Mouse (Mus musculus) forebrain, embryonic 14.5 days (tissue): ENCODE results near the gene Cib4. TPM values are rescaled to one million over a fixed set of nuclear protein-coding genes. Genes with fewer than 3 reads are reported as not detected.

Experiments used
- ATAC-seq: fragments of 200-750 bp; cut with Nextera tagmentation; 2 replicates; pipeline ENCODE4 v1.8.0; 2017; ENCODE audit warnings: mild to moderate bottlenecking, moderate library complexity
- DNase-seq: peaks from one replicate; pipeline ENCODE4 v3.0.0-alpha.2; 2015; ENCODE audit warnings: low spot score
- H3K27ac ChIP-seq: fragments of 300-500 bp; sonication (generic); 2 replicates; pipeline ENCODE4 v1.5.1; 2014; ENCODE audit warnings: low read depth, mild to moderate bottlenecking, control low read depth, low read length, moderate library complexity
- H3K27me3 ChIP-seq: fragments of 300-500 bp; sonication (generic); replicated peaks from 2 replicates; pipeline ENCODE4 v1.6.1; 2014; ENCODE audit warnings: low read length, control low read depth, mixed read lengths; ENCODE audit not compliant: control insufficient read depth, insufficient read depth
- H3K36me3 ChIP-seq: fragments of 300-500 bp; sonication (generic); 2 replicates; pipeline ENCODE4 v1.6.1; 2014; ENCODE audit warnings: low read length, control low read depth; ENCODE audit not compliant: control insufficient read depth, insufficient read depth
- H3K4me1 ChIP-seq: fragments of 300-500 bp; sonication (generic); 2 replicates; pipeline ENCODE4 v1.6.1; 2014; ENCODE audit warnings: antibody characterized with exemption, low read length, control low read depth; ENCODE audit not compliant: control insufficient read depth, insufficient read depth
- H3K4me2 ChIP-seq: fragments of 300-500 bp; sonication (generic); 2 replicates; pipeline ENCODE4 v1.6.1; 2014; ENCODE audit warnings: mild to moderate bottlenecking, control low read depth, low read length
- H3K4me3 ChIP-seq: fragments of 300-500 bp; sonication (generic); 2 replicates; pipeline ENCODE4 v1.5.1; 2014; ENCODE audit warnings: low read depth, low read length, control low read depth
- H3K9ac ChIP-seq: fragments of 300-500 bp; sonication (generic); 2 replicates; pipeline ENCODE4 v1.6.1; 2014; ENCODE audit warnings: mild to moderate bottlenecking, low read length, control low read depth, moderate library complexity
- H3K9me3 ChIP-seq: fragments of 300-500 bp; sonication (generic); replicated peaks from 2 replicates; pipeline ENCODE4 v1.6.1; 2016; ENCODE audit warnings: low read length, control low read depth, mixed read lengths; ENCODE audit not compliant: control insufficient read depth
- WGBS: fragments of 180-500 bp; shearing (Covaris S2); extraction: QIAGEN DNeasy Blood & Tissue Kit; methylation state at CpG from one replicate; pipeline ENCODE4 v1.1.7; 2014; 5-methylcytosine and 5-hydroxymethylcytosine counted together
- polyA plus RNA-seq: library from polyadenylated mRNA; unstranded; fragments of >200 nt; fragmentation: Nextera tagmentation; extraction: Ambion mirVana; gene quantifications from 2 replicates; pipeline ENCODE4 v1.2.1, GENCODE M21; 2014

Cib4 gene
- polyA plus RNA-seq, 1 experiment from 2014 or later, result not detected

- no peaks in the 10 kb centered on the region for H3K4me1 ChIP-seq
- 85% methylated on average over 6 of the region's 6 CpGs for WGBS
- no peak overlapping the region for H3K9ac ChIP-seq
- H3K4me3 ChIP-seq, result no peak overlapping the region
- no peaks in the 10 kb centered on the region for H3K36me3 ChIP-seq
- no peaks in the 10 kb centered on the region for H3K9me3 ChIP-seq
- H3K27ac ChIP-seq, result 0 out of 2 replicates have a peak overlapping the region, but pooled peaks have one; percentile 9
- ATAC-seq (no peak), DNase-seq (no peak)
- H3K27me3 ChIP-seq, result no peaks in the 10 kb centered on the region
- no peak overlapping the region for H3K4me2 ChIP-seq
These were observed 32.9 kb upstream of the Cib4 start for GRCm38 (mm10) chr5:30578445-30579080.

- H3K9me3 ChIP-seq, result no peaks in the 10 kb centered on the region
- ATAC-seq (peak; percentile 23; the same call in 1 of the 2 replicates), DNase-seq (peak; percentile 37)
- no peaks in the 10 kb centered on the region for H3K4me1 ChIP-seq
- H3K4me3 ChIP-seq, result no peak overlapping the region
- H3K36me3 ChIP-seq, result no peaks in the 10 kb centered on the region
- H3K27ac ChIP-seq, result peak overlapping the region; percentile 9; the same call in 1 of the 2 replicates
- H3K4me2 ChIP-seq, result no peak overlapping the region
- no peaks in the 10 kb centered on the region for H3K27me3 ChIP-seq
- H3K9ac ChIP-seq, result no peak overlapping the region
- WGBS, result 80% methylated on average over 12 of the region's 12 CpGs
These were observed 32.1 kb upstream of the Cib4 start for GRCm38 (mm10) chr5:30577654-30578310.

GRCm38 (mm10) chr5:30577251-30577650 is 31.6 kb upstream of the Cib4 start:
- H3K27ac ChIP-seq, result no peak overlapping the region
- no peak for ATAC-seq
- 74% methylated on average over 9 of the region's 9 CpGs for WGBS

GRCm38 (mm10) chr5:30576233-30576632 is 30.6 kb upstream of the Cib4 start:
- no peak for ATAC-seq
- H3K9ac ChIP-seq, result no peak overlapping the region
- no peaks in the 10 kb centered on the region for H3K9me3 ChIP-seq
- no peak for DNase-seq
- 83% methylated on average over 7 of the region's 7 CpGs for WGBS
- no peaks in the 10 kb centered on the region for H3K36me3 ChIP-seq
- H3K4me1 ChIP-seq, result no peaks in the 10 kb centered on the region
- no peaks in the 10 kb centered on the region for H3K27me3 ChIP-seq
- no peak overlapping the region for H3K27ac ChIP-seq
- no peak overlapping the region for H3K4me2 ChIP-seq
- H3K4me3 ChIP-seq, result no peak overlapping the region

More at GRCm38 (mm10) chr5:30577251-30577650, 31.6 kb upstream of the Cib4 start:
- Histone ChIP-seq H3K9me3 (no peaks in the 10 kb centered on the region), H3K4me3 (no peak overlapping the region), H3K27me3 (no peaks in the 10 kb centered on the region), H3K9ac (no peak overlapping the region), H3K4me1 (no peaks in the 10 kb centered on the region), H3K4me2 (no peak overlapping the region), H3K36me3 (no peaks in the 10 kb centered on the region)
- no peak for DNase-seq

GRCm38 (mm10) chr5:30574367-30574766 is 28.7 kb upstream of the Cib4 start:
- WGBS, result 94% methylated on average over 8 of the region's 8 CpGs
- H3K36me3 ChIP-seq, result no peaks in the 10 kb centered on the region
- no peak overlapping the region for H3K4me3 ChIP-seq
- H3K9me3 ChIP-seq, result no peaks in the 10 kb centered on the region
- no peaks in the 10 kb centered on the region for H3K4me1 ChIP-seq
- no peaks in the 10 kb centered on the region for H3K27me3 ChIP-seq
- ATAC-seq, result no peak
- H3K9ac ChIP-seq, result no peak overlapping the region
- no peak overlapping the region for H3K4me2 ChIP-seq
- no peak overlapping the region for H3K27ac ChIP-seq
- DNase-seq, result no peak

GRCm38 (mm10) chr5:30571820-30572219 is 26.2 kb upstream of the Cib4 start:
- no peaks in the 10 kb centered on the region for H3K27me3 ChIP-seq
- DNase-seq (no peak), ATAC-seq (no peak)
- H3K4me2 ChIP-seq, result no peak overlapping the region
- no peaks in the 10 kb centered on the region for H3K36me3 ChIP-seq
- H3K4me1 ChIP-seq, result no peaks in the 10 kb centered on the region
- H3K9me3 ChIP-seq, result no peaks in the 10 kb centered on the region
- H3K27ac ChIP-seq, result no peak overlapping the region
- 80% methylated on average over 5 of the region's 5 CpGs for WGBS
- no peak overlapping the region for H3K4me3 ChIP-seq
- H3K9ac ChIP-seq, result no peak overlapping the region

- Histone ChIP-seq H3K27ac (no peak overlapping the region), H3K9me3 (no peaks in the 10 kb centered on the region), H3K4me1 (no peaks in the 10 kb centered on the region), H3K9ac (no peak overlapping the region), H3K4me3 (no peak overlapping the region), H3K36me3 (no peaks in the 10 kb centered on the region), H3K27me3 (no peaks in the 10 kb centered on the region), H3K4me2 (no peak overlapping the region)
- WGBS, result 64% methylated on average over 1 of the region's 1 CpGs
- DNase-seq (no peak), ATAC-seq (no peak)
These were observed 22.8 kb upstream of the Cib4 start for GRCm38 (mm10) chr5:30568479-30568878.

GRCm38 (mm10) chr5:30559986-30560493 is 14.4 kb upstream of the Cib4 start:
- Histone ChIP-seq H3K27ac (no peak overlapping the region), H3K4me1 (no peaks in the 10 kb centered on the region), H3K9me3 (no peaks in the 10 kb centered on the region), H3K36me3 (no peaks in the 10 kb centered on the region), H3K4me3 (no peak overlapping the region), H3K4me2 (no peak overlapping the region), H3K9ac (no peak overlapping the region), H3K27me3 (no peaks in the 10 kb centered on the region)
- 38% methylated on average over 3 of the region's 3 CpGs for WGBS
- ATAC-seq (no peak), DNase-seq (no peak)

GRCm38 (mm10) chr5:30559421-30559820 is 13.8 kb upstream of the Cib4 start:
- ATAC-seq, result no peak
- Histone ChIP-seq H3K27me3 (no peaks in the 10 kb centered on the region), H3K27ac (no peak overlapping the region), H3K4me2 (no peak overlapping the region), H3K4me3 (no peak overlapping the region), H3K4me1 (no peaks in the 10 kb centered on the region), H3K36me3 (no peaks in the 10 kb centered on the region), H3K9me3 (no peaks in the 10 kb centered on the region), H3K9ac (no peak overlapping the region)
- DNase-seq, result no peak
- WGBS, result 84% methylated on average over 3 of the region's 3 CpGs
